Mouse (Mus musculus): ENCODE measurements at regions not wholly inside any gene's neighbourhood (a gene's known extent, or its start where the extent isn't known, plus 50 kb on each side); places are given as distances from the start of the nearest gene placed in this dataset.
A peak's percentile ranks its signal among the peaks of the same experiment; 100 is the strongest.

- TF ChIP-seq CTCF (IDR thresholded peaks at IDR 0.05) (peak; percentile 84), EP300 (IDR thresholded peaks at IDR 0.05) (no peak)
These were observed 142.0 kb upstream of the Car8 start for GRCm38 (mm10) chr4:8380711-8381338.
